ENCODE assay signal across 21 mouse cellular contexts in genomic region chr1:151849993-151850608, GRCm38 (mm10).
"Had no signal": no experiment of that assay in that cellular context is flagged by ENCODE, and none has a peak within 500 bp of the region (broad histone marks: within the 10 kb centered on the region; RNA-seq: fewer than 3 reads in every experiment).

No protein-coding gene starts in this region.

- H3K27me3 ChIP-seq: intestine, embryonic 15.5 days; kidney, embryonic 15.5 days; liver, embryonic 15.5 days; lung, embryonic 15.5 days; midbrain, embryonic 15.5 days; neural tube, embryonic 13.5 days; stomach, embryonic 15.5 days had no signal

- H3K36me3 ChIP-seq: intestine, embryonic 15.5 days; kidney, embryonic 15.5 days; liver, embryonic 15.5 days; lung, embryonic 15.5 days; midbrain, embryonic 15.5 days; neural tube, embryonic 13.5 days; stomach, embryonic 15.5 days had no signal

- H3K27ac ChIP-seq: intestine, embryonic 15.5 days; kidney, embryonic 15.5 days; liver, embryonic 15.5 days; lung, embryonic 15.5 days; midbrain, embryonic 15.5 days; neural tube, embryonic 13.5 days; stomach, embryonic 15.5 days had no signal

- H3K4me3 ChIP-seq: intestine, embryonic 15.5 days; kidney, embryonic 15.5 days; liver, embryonic 15.5 days; lung, embryonic 15.5 days; midbrain, embryonic 15.5 days; myocyte; neural tube, embryonic 13.5 days; stomach, embryonic 15.5 days had no signal

- H3K4me2 ChIP-seq: intestine, embryonic 15.5 days; kidney, embryonic 15.5 days; liver, embryonic 15.5 days; lung, embryonic 15.5 days; midbrain, embryonic 15.5 days; neural tube, embryonic 13.5 days; stomach, embryonic 15.5 days had no signal

- H3K9ac ChIP-seq: intestine, embryonic 15.5 days; kidney, embryonic 15.5 days; liver, embryonic 15.5 days; lung, embryonic 15.5 days; midbrain, embryonic 15.5 days; neural tube, embryonic 13.5 days; stomach, embryonic 15.5 days had no signal

- ATAC-seq: intestine, embryonic 15.5 days; midbrain, embryonic 15.5 days had no signal

- H3K4me1 ChIP-seq: intestine, embryonic 15.5 days; kidney, embryonic 15.5 days; liver, embryonic 15.5 days; lung, embryonic 15.5 days; stomach, embryonic 15.5 days had no signal

- H3K9me3 ChIP-seq: intestine, embryonic 15.5 days; kidney, embryonic 15.5 days; liver, embryonic 15.5 days; lung, embryonic 15.5 days; midbrain, embryonic 15.5 days; neural tube, embryonic 13.5 days; stomach, embryonic 15.5 days had no signal

- DNase-seq: kidney, adult 11 months; kidney, adult 8-10 months; kidney, postnatal 10 days; kidney, postnatal 4 days; left cerebral cortex, postnatal 4 days; lung, adult 18-20 months; lung, postnatal 14 days; lung, postnatal 4 days; retina, postnatal 1 day; right cerebral cortex, postnatal 25 days; spleen, adult 18-20 months; thymus, postnatal 14 days; thymus, postnatal 4 days had no signal
